Mouse (Mus musculus) embryonic facial prominence, embryonic 14.5 days (tissue): ENCODE results near the gene Cox7a2. TPM values are rescaled to one million over a fixed set of nuclear protein-coding genes. Genes with fewer than 3 reads are reported as not detected.

Experiments used
- polyA plus RNA-seq: library from polyadenylated mRNA; unstranded; fragments of >200 nt; fragmentation: Nextera tagmentation; extraction: Ambion mirVana; gene quantifications from 2 replicates; pipeline ENCODE4 v1.2.1, GENCODE M21; 2014

Cox7a2 gene
- polyA plus RNA-seq, 1 experiment from 2014 or later, result 755 TPM

Other genes starting within 250 kb of the Cox7a2 start
- gene Col12a1, start 41.0 kb downstream of the Cox7a2 start, polyA plus RNA-seq, result 285 and 301 TPM in 2 replicates
- 69.4 and 74.4 TPM in 2 replicates for gene Tmem30a, start 33.6 kb upstream of the Cox7a2 start, polyA plus RNA-seq